Mouse (Mus musculus) limb, embryonic 13.5 days (tissue): ENCODE results near the gene Pilra. TPM values are rescaled to one million over a fixed set of nuclear protein-coding genes. Genes with fewer than 3 reads are reported as not detected.

Experiments
- ATAC-seq: fragments of 200-750 bp; cut with Nextera tagmentation; 2 replicates; pipeline ENCODE4 v1.8.0; 2017; ENCODE audit warnings: low read depth, moderate number of reproducible peaks, moderate TSS enrichment; ENCODE audit not compliant: low FRiP score
- H3K27ac ChIP-seq: fragments of 300-500 bp; sonication (generic); 2 replicates; pipeline ENCODE4 v1.5.1; 2015; ENCODE audit warnings: inconsistent platforms, mild to moderate bottlenecking, moderate library complexity
- H3K27me3 ChIP-seq: fragments of 300-500 bp; sonication (generic); 2 replicates; pipeline ENCODE4 v1.6.1; 2015; ENCODE audit warnings: mild to moderate bottlenecking, inconsistent platforms
- H3K36me3 ChIP-seq: fragments of 300-500 bp; sonication (generic); 2 replicates; pipeline ENCODE4 v1.6.1; 2015; ENCODE audit warnings: inconsistent platforms, mild to moderate bottlenecking, moderate library complexity
- H3K4me1 ChIP-seq: fragments of 300-500 bp; sonication (generic); 2 replicates; pipeline ENCODE4 v1.6.1; 2015; ENCODE audit warnings: inconsistent platforms
- H3K4me2 ChIP-seq: fragments of 300-500 bp; sonication (generic); replicated peaks from 2 replicates; pipeline ENCODE4 v1.6.1; 2015; ENCODE audit warnings: inconsistent platforms, mild to moderate bottlenecking, moderate library complexity
- H3K4me3 ChIP-seq: fragments of 300-500 bp; sonication (generic); 2 replicates; pipeline ENCODE4 v1.5.1; 2015; ENCODE audit warnings: moderate library complexity, mild to moderate bottlenecking, inconsistent platforms
- H3K9ac ChIP-seq: fragments of 300-500 bp; sonication (generic); 2 replicates; pipeline ENCODE4 v1.6.1; 2015; ENCODE audit warnings: mild to moderate bottlenecking, inconsistent platforms
- H3K9me3 ChIP-seq: fragments of 300-500 bp; sonication (generic); 2 replicates; pipeline ENCODE4 v1.6.1; 2016; ENCODE audit warnings: inconsistent platforms
- polyA plus RNA-seq: library from polyadenylated mRNA; unstranded; fragments of >200 nt; fragmentation: Nextera tagmentation; extraction: Ambion mirVana; gene quantifications from 2 replicates; pipeline ENCODE4 v1.2.1, GENCODE M21; 2015

Pilra gene
- polyA plus RNA-seq, 1 experiment from 2014 or later, result 0.20 TPM

- Histone ChIP-seq H3K9me3 (no peaks in the 10 kb centered on the region), H3K27me3 (no peaks in the 10 kb centered on the region), H3K36me3 (no peaks in the 10 kb centered on the region), H3K9ac (no peak overlapping the region), H3K4me1 (peaks cover 11% of the 10 kb centered on the region), H3K27ac (no peak overlapping the region), H3K4me2 (no peak overlapping the region), H3K4me3 (no peak overlapping the region)
- no peak for ATAC-seq
These were observed 63.3 kb downstream of the Pilra start for GRCm38 (mm10) chr5:137772755-137773154.

Other genes with a start within 250 kb of the Pilra start
- 27.9 and 28.7 TPM in 2 replicates for gene Mospd3, start 235.2 kb downstream of the Pilra start, polyA plus RNA-seq
- gene Pcolce, start 222.5 kb downstream of the Pilra start, polyA plus RNA-seq, result 152 and 157 TPM in 2 replicates
- 0.19 and 0.23 TPM in 2 replicates for gene Fbxo24, start 207.3 kb downstream of the Pilra start, polyA plus RNA-seq
- 34.0 and 34.3 TPM in 2 replicates for gene Lrch4, start 207.2 kb downstream of the Pilra start, polyA plus RNA-seq
- 6.1 and 9.6 TPM in 2 replicates for gene Gm20605, start 207.1 kb downstream of the Pilra start, polyA plus RNA-seq
- 7.3 and 8.9 TPM in 2 replicates for gene Sap25, start 194.9 kb downstream of the Pilra start, polyA plus RNA-seq
- 0.18 and 0.26 TPM in 2 replicates for gene Irs3, start 190.6 kb downstream of the Pilra start, polyA plus RNA-seq
- 19.4 and 19.7 TPM in 2 replicates for gene Agfg2, start 151.6 kb downstream of the Pilra start, polyA plus RNA-seq
- 2.9 and 4.0 TPM in 2 replicates for gene Nyap1, start 94.7 kb downstream of the Pilra start, polyA plus RNA-seq
- gene Tsc22d4, start 90.6 kb downstream of the Pilra start, polyA plus RNA-seq, result 128 and 134 TPM in 2 replicates
- 26.5 and 27.2 TPM in 2 replicates for gene Ppp1r35, start 57.4 kb downstream of the Pilra start, polyA plus RNA-seq
- 11.7 and 11.8 TPM in 2 replicates for gene Mepce, start 48.6 kb downstream of the Pilra start, polyA plus RNA-seq
- gene Zcwpw1, start 48.5 kb downstream of the Pilra start, polyA plus RNA-seq, result 35.3 and 36.0 TPM in 2 replicates
- gene Pilrb1, start 21.8 kb upstream of the Pilra start, polyA plus RNA-seq, result 0.41 TPM in 1 of 2 replicates, not detected in the other
- gene Pilrb2, start 35.5 kb upstream of the Pilra start, polyA plus RNA-seq, result 0.19 TPM in 1 of 2 replicates, not detected in the other
- gene Cyp3a13, start 85.3 kb upstream of the Pilra start, polyA plus RNA-seq, result not detected in 2 replicates
- gene Gjc3, start 126.8 kb upstream of the Pilra start, polyA plus RNA-seq, result 0.48 and 0.80 TPM in 2 replicates
- gene Azgp1, start 145.2 kb upstream of the Pilra start, polyA plus RNA-seq, result not detected in 2 replicates
- not detected in 2 replicates for gene Smok3a, start 185.0 kb upstream of the Pilra start, polyA plus RNA-seq
- not detected in 2 replicates for gene Smok3b, start 185.1 kb upstream of the Pilra start, polyA plus RNA-seq
- gene Smok3c, start 216.9 kb upstream of the Pilra start, polyA plus RNA-seq, result not detected in 2 replicates
- gene Zkscan1, start 248.8 kb upstream of the Pilra start, polyA plus RNA-seq, result 20.1 and 22.4 TPM in 2 replicates